Mouse (Mus musculus) liver, embryonic 12.5 days (tissue): ENCODE measurements around the gene Igfbp5. TPM values are rescaled to one million over a fixed set of nuclear protein-coding genes. Genes with fewer than 3 reads are reported as not detected.

Experiments
- ATAC-seq: fragments of 200-750 bp; cut with Nextera tagmentation; 2 replicates; pipeline ENCODE4 v1.8.0; 2017; ENCODE audit warnings: moderate number of reproducible peaks, mild to moderate bottlenecking, moderate library complexity
- H3K27ac ChIP-seq: fragments of 300-500 bp; sonication (generic); 2 replicates; pipeline ENCODE4 v1.5.1; 2016; ENCODE audit warnings: mild to moderate bottlenecking
- H3K27me3 ChIP-seq: fragments of 300-500 bp; sonication (generic); replicated peaks from 2 replicates; pipeline ENCODE4 v1.6.1; 2016; ENCODE audit warnings: mild to moderate bottlenecking, moderate library complexity
- H3K36me3 ChIP-seq: fragments of 300-500 bp; sonication (generic); 2 replicates; pipeline ENCODE4 v1.6.1; 2016; ENCODE audit warnings: mild to moderate bottlenecking, moderate library complexity
- H3K4me1 ChIP-seq: fragments of 300-500 bp; sonication (generic); 2 replicates; pipeline ENCODE4 v1.6.1; 2016
- H3K4me2 ChIP-seq: fragments of 300-500 bp; sonication (generic); 2 replicates; pipeline ENCODE4 v1.6.1; 2016; ENCODE audit warnings: mild to moderate bottlenecking, moderate library complexity
- H3K4me3 ChIP-seq: fragments of 300-500 bp; sonication (generic); 2 replicates; pipeline ENCODE4 v1.5.1; 2016; ENCODE audit warnings: mild to moderate bottlenecking, moderate library complexity
- H3K9ac ChIP-seq: fragments of 300-500 bp; sonication (generic); 2 replicates; pipeline ENCODE4 v1.6.1; 2016; ENCODE audit warnings: mild to moderate bottlenecking, moderate library complexity
- H3K9me3 ChIP-seq: fragments of 300-500 bp; sonication (generic); replicated peaks from 2 replicates; pipeline ENCODE4 v1.6.1; 2016; ENCODE audit warnings: mild to moderate bottlenecking, moderate library complexity
- WGBS: fragments of 180-500 bp; shearing (Covaris S2); methylation state at CpG from one replicate; pipeline ENCODE4 v1.1.7; 2016; ENCODE audit not compliant: insufficient replicate concordance; 5-methylcytosine and 5-hydroxymethylcytosine counted together
- polyA plus RNA-seq: library from polyadenylated mRNA; unstranded; fragments of >200 nt; fragmentation: Nextera tagmentation; extraction: Ambion mirVana; gene quantifications from 2 replicates; pipeline ENCODE4 v1.2.1, GENCODE M21; 2016

The Igfbp5 gene
- polyA plus RNA-seq, 1 experiment from 2014 or later: 7.6 TPM

DNA sequence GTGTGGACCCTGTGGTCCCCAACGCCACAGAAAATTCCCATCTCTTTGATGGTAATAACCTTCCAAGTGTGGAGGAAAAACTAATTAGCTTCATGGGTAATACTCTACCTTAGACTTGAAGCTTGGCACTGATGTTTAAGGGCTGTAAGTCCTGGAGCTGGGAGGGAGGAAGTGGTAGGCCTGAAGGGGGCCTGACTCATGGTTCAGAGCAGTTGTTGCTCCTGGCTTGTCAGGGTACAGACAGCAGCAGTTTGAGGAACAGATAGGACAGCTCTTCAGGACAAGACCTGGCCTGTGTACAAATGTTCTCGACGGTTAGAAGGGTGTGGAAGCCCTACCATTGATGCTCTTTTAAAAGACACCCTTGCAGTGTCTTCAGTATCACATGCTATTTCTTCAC, 59.1 kb downstream of the Igfbp5 start:
- no peak overlapping the region for H3K9ac ChIP-seq
- 0 out of 2 replicates have a peak, but pooled peaks cover 7% of the 10 kb centered on the region for H3K27me3 ChIP-seq
- H3K4me3 ChIP-seq: no peak overlapping the region
- H3K9me3 ChIP-seq: no peaks in the 10 kb centered on the region
- 49% methylated on average over 3 of the region's 3 CpGs for WGBS
- H3K4me2 ChIP-seq: no peak overlapping the region
- H3K4me1 ChIP-seq: no peaks in the 10 kb centered on the region
- no peak for ATAC-seq
- no peaks in the 10 kb centered on the region for H3K36me3 ChIP-seq
- no peak overlapping the region for H3K27ac ChIP-seq

- 59% methylated on average over 5 of the region's 5 CpGs for WGBS
- Histone ChIP-seq H3K4me1 (no peaks in the 10 kb centered on the region), H3K27me3 (0 out of 2 replicates have a peak, but pooled peaks cover 7% of the 10 kb centered on the region), H3K4me2 (no peak overlapping the region), H3K36me3 (no peaks in the 10 kb centered on the region), H3K9ac (no peak overlapping the region), H3K27ac (no peak overlapping the region), H3K4me3 (no peak overlapping the region), H3K9me3 (no peaks in the 10 kb centered on the region)
- no peak for ATAC-seq
Observed at GRCm38 (mm10) chr1:72815184-72815583, 59.5 kb downstream of the Igfbp5 start.

DNA sequence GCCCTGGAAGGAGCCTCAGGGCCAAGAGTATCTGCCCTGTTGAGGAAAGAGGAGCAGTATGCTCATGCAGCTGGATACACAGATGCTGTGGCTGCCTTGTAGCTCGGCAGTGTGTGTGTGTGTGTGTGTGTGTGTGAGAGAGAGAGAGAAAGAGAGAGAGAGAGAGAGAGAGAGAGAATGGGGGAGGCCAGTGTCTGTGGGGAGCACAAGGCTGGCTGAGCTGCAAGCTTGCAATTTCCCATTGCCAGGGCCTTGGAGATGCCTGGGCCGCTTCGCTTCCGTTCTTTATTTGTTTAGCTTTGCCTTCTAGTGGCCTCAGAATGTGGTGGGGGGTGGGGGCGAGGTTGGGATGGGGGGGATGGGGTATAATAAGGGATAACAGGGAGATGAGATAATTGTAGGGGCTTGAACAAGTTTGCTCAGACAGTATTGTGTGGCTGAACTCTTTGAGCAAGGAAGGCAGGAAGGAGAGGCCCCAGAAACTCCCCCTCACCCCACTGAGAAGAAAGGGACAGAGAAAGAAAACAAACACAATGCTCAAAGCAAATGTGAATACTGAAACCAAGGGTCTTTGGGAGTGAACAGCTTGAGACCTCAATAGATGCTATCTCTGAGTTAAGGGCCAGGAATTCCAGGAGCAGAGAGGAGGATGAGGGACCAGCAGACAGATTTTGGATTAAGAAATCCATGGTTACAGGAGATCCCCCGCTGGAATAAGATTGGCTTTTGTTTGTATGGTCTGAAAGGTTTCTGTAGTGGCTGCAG, 60.9 kb downstream of the Igfbp5 start:
- no peak overlapping the region for H3K9ac ChIP-seq
- no peak overlapping the region for H3K4me2 ChIP-seq
- H3K4me1 ChIP-seq: no peaks in the 10 kb centered on the region
- ATAC-seq: no peak
- 30% methylated on average over 6 of the region's 6 CpGs for WGBS
- no peaks in the 10 kb centered on the region for H3K36me3 ChIP-seq
- H3K27me3 ChIP-seq: 0 out of 2 replicates have a peak, but pooled peaks cover 1% of the 10 kb centered on the region
- H3K9me3 ChIP-seq: no peaks in the 10 kb centered on the region
- H3K27ac ChIP-seq: no peak overlapping the region
- H3K4me3 ChIP-seq: no peak overlapping the region

DNA sequence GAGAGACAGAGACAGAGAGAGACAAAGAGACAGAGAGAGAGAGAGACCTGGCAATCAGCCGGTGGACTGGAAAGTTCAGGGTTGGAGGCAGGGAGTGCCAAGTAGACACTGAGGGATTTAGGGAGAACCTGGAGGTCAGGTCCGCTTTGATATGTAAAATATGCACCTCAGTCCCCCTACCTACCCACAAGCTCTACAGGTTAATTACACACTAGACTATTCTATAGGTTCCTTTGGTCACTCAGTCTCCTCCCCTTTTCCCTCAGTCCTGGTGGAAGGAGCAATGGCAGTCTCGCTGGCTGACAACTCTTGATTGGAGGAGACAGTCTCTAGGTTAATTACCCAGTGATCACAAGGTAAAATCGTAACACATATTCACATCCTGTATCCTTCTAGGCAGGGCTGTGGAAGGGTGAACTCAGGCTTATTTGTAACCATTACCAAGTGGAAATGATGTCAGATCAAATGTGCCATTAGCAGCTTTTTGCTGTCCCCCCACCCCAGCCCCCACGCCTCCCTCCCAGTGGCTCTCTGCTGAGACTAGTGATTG, 61.5 kb downstream of the Igfbp5 start:
- no peak overlapping the region for H3K27ac ChIP-seq
- H3K4me2 ChIP-seq: no peak overlapping the region
- 50% methylated on average over 5 of the region's 5 CpGs for WGBS
- no peaks in the 10 kb centered on the region for H3K27me3 ChIP-seq
- H3K4me1 ChIP-seq: no peaks in the 10 kb centered on the region
- no peak overlapping the region for H3K4me3 ChIP-seq
- ATAC-seq: no peak
- no peaks in the 10 kb centered on the region for H3K36me3 ChIP-seq
- H3K9me3 ChIP-seq: no peaks in the 10 kb centered on the region
- H3K9ac ChIP-seq: no peak overlapping the region

DNA sequence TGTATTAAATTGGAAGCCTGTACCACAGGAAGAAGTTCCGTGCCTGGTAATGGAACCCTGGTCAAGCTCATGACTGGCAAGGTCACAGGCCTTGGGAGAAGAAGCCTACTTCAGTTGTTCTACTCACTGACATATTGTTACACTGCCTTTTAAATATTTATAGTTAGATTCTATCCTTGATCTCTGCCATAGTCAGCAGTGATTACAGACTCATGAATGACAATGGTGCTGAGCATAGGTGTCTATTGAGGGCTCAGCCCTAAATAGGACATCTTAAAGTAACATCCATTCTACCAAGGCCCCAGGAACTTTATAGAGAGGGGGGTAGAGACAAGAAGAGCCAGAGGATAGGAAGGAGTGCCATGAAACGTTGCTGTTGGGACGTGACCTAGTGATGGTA, 63.6 kb downstream of the Igfbp5 start:
- no peaks in the 10 kb centered on the region for H3K27me3 ChIP-seq
- H3K4me3 ChIP-seq: no peak overlapping the region
- no peaks in the 10 kb centered on the region for H3K9me3 ChIP-seq
- H3K4me2 ChIP-seq: no peak overlapping the region
- ATAC-seq: no peak
- no peaks in the 10 kb centered on the region for H3K36me3 ChIP-seq
- H3K9ac ChIP-seq: no peak overlapping the region
- no peaks in the 10 kb centered on the region for H3K4me1 ChIP-seq
- no peak overlapping the region for H3K27ac ChIP-seq
- WGBS: 79% methylated on average over 3 of the region's 3 CpGs

DNA sequence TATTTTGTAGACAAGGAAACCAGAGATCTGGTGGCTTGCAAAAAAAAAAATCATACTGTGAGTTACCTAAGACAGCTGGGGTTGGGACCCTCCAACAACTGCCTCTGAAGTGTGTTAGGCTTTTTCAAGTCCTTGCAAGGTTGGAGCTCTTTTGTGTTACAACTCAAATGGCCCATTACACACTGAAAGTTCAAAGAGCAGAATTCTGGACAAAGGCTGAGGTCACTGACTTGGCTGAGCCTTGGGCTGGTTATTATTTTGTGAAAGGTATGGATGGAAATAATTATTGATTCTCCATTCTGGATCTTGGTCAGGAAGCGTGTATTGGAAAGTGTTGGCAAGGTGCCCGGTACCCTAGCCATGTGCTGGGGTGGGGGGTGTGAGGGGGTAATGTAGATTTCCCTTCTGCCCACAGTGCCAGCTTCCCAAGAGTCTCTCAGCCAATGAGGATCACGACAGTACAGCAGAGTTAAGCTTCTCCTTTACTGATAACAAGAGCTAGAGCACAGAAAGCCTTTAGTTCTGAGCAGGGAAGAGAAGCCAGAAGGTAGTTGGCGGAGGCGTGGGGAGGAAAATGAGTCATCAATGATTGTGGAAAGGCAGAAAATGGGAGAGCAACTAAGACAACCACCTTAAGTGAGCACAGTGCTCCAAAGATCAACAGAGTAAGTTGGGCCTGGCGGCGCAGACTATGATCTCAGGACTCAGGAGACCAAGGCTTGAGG, 64.6 kb downstream of the Igfbp5 start:
- no peak overlapping the region for H3K4me2 ChIP-seq
- H3K4me1 ChIP-seq: 0 out of 2 replicates have a peak, but pooled peaks cover 3% of the 10 kb centered on the region
- 75% methylated on average over 7 of the region's 7 CpGs for WGBS
- no peaks in the 10 kb centered on the region for H3K9me3 ChIP-seq
- no peak overlapping the region for H3K9ac ChIP-seq
- H3K4me3 ChIP-seq: no peak overlapping the region
- H3K36me3 ChIP-seq: no peaks in the 10 kb centered on the region
- H3K27ac ChIP-seq: no peak overlapping the region
- ATAC-seq: no peak
- no peaks in the 10 kb centered on the region for H3K27me3 ChIP-seq

DNA sequence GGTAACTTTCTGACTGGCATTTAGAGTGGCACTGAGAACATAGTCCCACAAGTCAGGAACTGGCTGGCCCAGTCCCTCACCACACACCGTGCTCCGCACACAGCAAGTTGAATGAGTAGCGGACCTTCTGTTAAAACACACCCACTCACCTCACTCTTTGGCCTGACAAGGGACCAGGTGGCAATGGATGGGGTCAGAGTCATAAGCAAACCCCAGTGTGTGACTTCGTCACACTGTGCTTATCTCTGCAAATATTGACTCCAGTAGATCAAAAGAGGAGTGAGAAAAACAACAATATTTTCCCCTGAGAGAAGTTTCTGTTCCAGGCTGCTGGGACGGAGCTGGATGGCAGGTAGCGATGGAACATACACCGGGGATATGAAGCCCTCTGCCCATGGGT, 65.4 kb downstream of the Igfbp5 start:
- no peak for ATAC-seq
- WGBS: 70% methylated on average over 7 of the region's 7 CpGs

More for the DNA sequence above, 65.4 kb downstream of the Igfbp5 start:
- no peak overlapping the region for H3K9ac ChIP-seq
- H3K4me2 ChIP-seq: no peak overlapping the region
- H3K36me3 ChIP-seq: no peaks in the 10 kb centered on the region
- no peaks in the 10 kb centered on the region for H3K9me3 ChIP-seq
- H3K27me3 ChIP-seq: no peaks in the 10 kb centered on the region
- 0 out of 2 replicates have a peak, but pooled peaks cover 3% of the 10 kb centered on the region for H3K4me1 ChIP-seq
- H3K4me3 ChIP-seq: no peak overlapping the region
- H3K27ac ChIP-seq: no peak overlapping the region

Other genes starting within 250 kb of the Igfbp5 start
- gene Ankar, start 174.3 kb downstream of the Igfbp5 start, polyA plus RNA-seq: not detected in 2 replicates
- 1,480 and 1,497 TPM in 2 replicates for gene Rpl37a, start 163.6 kb downstream of the Igfbp5 start, polyA plus RNA-seq
- 12.4 and 14.3 TPM in 2 replicates for gene Igfbp2, start 50.4 kb downstream of the Igfbp5 start, polyA plus RNA-seq
- not detected in 2 replicates for gene Tnp1, start 141.0 kb upstream of the Igfbp5 start, polyA plus RNA-seq